Mouse (Mus musculus): ENCODE data around the gene Asphd2.

DNA sequence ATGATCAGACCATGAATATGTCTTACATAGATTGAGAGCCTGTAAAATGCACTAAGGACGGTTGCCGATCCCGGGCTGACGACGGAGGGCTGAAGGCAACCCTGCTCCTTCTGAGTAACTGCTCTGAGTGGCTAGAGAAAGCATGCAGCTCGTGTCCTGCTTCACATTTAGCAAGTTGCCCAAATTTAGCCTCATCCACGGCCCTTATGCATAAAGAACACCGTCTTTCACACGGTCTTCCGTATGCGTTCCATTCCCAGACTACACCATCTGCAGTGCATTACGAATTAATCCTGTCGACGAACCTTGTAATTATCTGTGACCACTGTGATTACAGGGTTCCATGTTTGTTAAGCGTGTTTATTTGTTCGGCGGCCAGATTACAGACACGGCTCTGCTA is 1.4 kb upstream of the Asphd2 start:
- TF ChIP-seq MYB (IDR thresholded peaks at IDR 0.05; ENCODE audit: low read depth, low read length) (no peak), CTCF (IDR thresholded peaks at IDR 0.05 in 2 of 3, conservative IDR thresholded peaks at IDR 0.05 in 1 of 3; ENCODE audit: control insufficient read depth in 1 of 3, insufficient read depth in 1 of 3, low read depth in 2 of 3, low read length in 3 of 3, poor library complexity in 1 of 3, severe bottlenecking in 1 of 3) (no peak), JUND (IDR thresholded peaks at IDR 0.05; ENCODE audit: low read depth, low read length) (no peak), MAFK (IDR thresholded peaks at IDR 0.05; ENCODE audit: borderline replicate concordance, low read depth, low read length) (no peak), POLR2A (IDR thresholded peaks at IDR 0.05; ENCODE audit: control insufficient read depth in 1 of 2, insufficient read depth in 1 of 2, low read depth in 1 of 2, low read length in 2 of 2, poor library complexity in 1 of 2) (no peak), NRF1 (IDR thresholded peaks at IDR 0.05; ENCODE audit: insufficient read depth, low read depth, low read length, poor library complexity, severe bottlenecking) (no peak), USF1 (IDR thresholded peaks at IDR 0.05; ENCODE audit: low read depth, low read length) (no peak), ZMIZ1 (IDR thresholded peaks at IDR 0.05; ENCODE audit: low read depth, low read length) (no peak), ELF1 (IDR thresholded peaks at IDR 0.05; ENCODE audit: low read depth, low read length) (no peak), BHLHE40 (IDR thresholded peaks at IDR 0.05; ENCODE audit: borderline replicate concordance, low read depth, low read length) (no peak), ZC3H11A (IDR thresholded peaks at IDR 0.05; ENCODE audit: low read depth, low read length) (no peak)
